Mouse (Mus musculus) hindbrain, embryonic 14.5 days (tissue): ENCODE data around the gene Tpi1. TPM values are rescaled to one million over a fixed set of nuclear protein-coding genes. Genes with fewer than 3 reads are reported as not detected.

Experiments used
- ATAC-seq: fragments of 200-750 bp; cut with Nextera tagmentation; 2 replicates; pipeline ENCODE4 v1.8.0; 2017; ENCODE audit warnings: moderate number of reproducible peaks, mild to moderate bottlenecking, moderate TSS enrichment, moderate library complexity; ENCODE audit not compliant: low FRiP score
- DNase-seq: peaks from one replicate; pipeline ENCODE4 v3.0.0-alpha.2; 2015; ENCODE audit warnings: low spot score
- H3K27ac ChIP-seq: fragments of 300-500 bp; sonication (generic); 2 replicates; pipeline ENCODE4 v1.5.1; 2014; ENCODE audit warnings: mild to moderate bottlenecking, moderate library complexity
- H3K27me3 ChIP-seq: fragments of 300-500 bp; sonication (generic); 2 replicates; pipeline ENCODE4 v1.6.1; 2014; ENCODE audit warnings: mild to moderate bottlenecking, low read length, mixed read lengths; ENCODE audit not compliant: control insufficient read depth, insufficient read depth
- H3K36me3 ChIP-seq: fragments of 300-500 bp; sonication (generic); replicated peaks from 2 replicates; pipeline ENCODE4 v1.6.1; 2014; ENCODE audit not compliant: control insufficient read depth, insufficient read depth
- H3K4me1 ChIP-seq: fragments of 300-500 bp; sonication (generic); replicated peaks from 2 replicates; pipeline ENCODE4 v1.6.1; 2014; ENCODE audit warnings: antibody characterized with exemption, low read length, mixed read lengths; ENCODE audit not compliant: control insufficient read depth, insufficient read depth
- H3K4me2 ChIP-seq: fragments of 300-500 bp; sonication (generic); replicated peaks from 2 replicates; pipeline ENCODE4 v1.6.1; 2014; ENCODE audit warnings: mild to moderate bottlenecking, moderate library complexity
- H3K4me3 ChIP-seq: fragments of 300-500 bp; sonication (generic); replicated peaks from 2 replicates; pipeline ENCODE4 v1.5.1; 2014; ENCODE audit warnings: mild to moderate bottlenecking, low read length
- H3K9ac ChIP-seq: fragments of 300-500 bp; sonication (generic); 2 replicates; pipeline ENCODE4 v1.6.1; 2014
- H3K9me3 ChIP-seq: fragments of 300-500 bp; sonication (generic); 2 replicates; pipeline ENCODE4 v1.6.1; 2016; ENCODE audit warnings: low read length; ENCODE audit not compliant: control insufficient read depth
- WGBS: fragments of 180-500 bp; shearing (Covaris S2); extraction: QIAGEN DNeasy Blood & Tissue Kit; methylation state at CpG from one replicate; pipeline ENCODE4 v1.1.7; 2014; 5-methylcytosine and 5-hydroxymethylcytosine counted together
- polyA plus RNA-seq: library from polyadenylated mRNA; unstranded; fragments of >200 nt; fragmentation: Nextera tagmentation; extraction: Ambion mirVana; gene quantifications from 2 replicates; pipeline ENCODE4 v1.2.1, GENCODE M21; 2014

Tpi1 gene
- polyA plus RNA-seq, 1 experiment from 2014 or later = 413 TPM

DNA sequence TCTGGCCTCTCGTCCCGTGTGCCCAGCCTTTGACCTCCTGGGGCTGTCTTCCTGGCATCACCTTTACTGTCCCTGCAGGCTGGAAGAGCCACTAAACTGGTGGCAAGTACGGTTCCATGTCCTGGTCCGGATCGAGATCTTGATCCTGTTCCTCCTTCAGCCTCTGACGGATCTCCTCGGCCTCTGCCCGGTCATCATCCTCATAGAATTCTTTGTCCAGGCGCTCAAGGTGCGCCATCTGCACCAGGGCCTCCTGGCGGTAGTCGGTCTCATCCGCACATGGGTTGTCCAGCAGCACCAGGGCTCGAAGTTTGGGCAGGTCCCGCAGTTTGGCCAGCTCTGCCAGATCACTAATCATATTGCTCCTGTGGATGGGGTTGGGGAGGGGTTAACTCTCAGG is 43.6 kb downstream of the Tpi1 start:
- ATAC-seq (no peak), DNase-seq (no peak)
- no peaks in the 10 kb centered on the region for H3K27me3 ChIP-seq
- no peak overlapping the region for H3K27ac ChIP-seq
- no peaks in the 10 kb centered on the region for H3K9me3 ChIP-seq
- H3K4me2 ChIP-seq = no peak overlapping the region
- no peak overlapping the region for H3K9ac ChIP-seq
- WGBS = 89% methylated on average over 15 of the region's 15 CpGs
- peaks cover 15% of the 10 kb centered on the region; the same call in 1 of the 2 replicates for H3K4me1 ChIP-seq
- H3K36me3 ChIP-seq = no peaks in the 10 kb centered on the region
- H3K4me3 ChIP-seq = no peak overlapping the region

DNA sequence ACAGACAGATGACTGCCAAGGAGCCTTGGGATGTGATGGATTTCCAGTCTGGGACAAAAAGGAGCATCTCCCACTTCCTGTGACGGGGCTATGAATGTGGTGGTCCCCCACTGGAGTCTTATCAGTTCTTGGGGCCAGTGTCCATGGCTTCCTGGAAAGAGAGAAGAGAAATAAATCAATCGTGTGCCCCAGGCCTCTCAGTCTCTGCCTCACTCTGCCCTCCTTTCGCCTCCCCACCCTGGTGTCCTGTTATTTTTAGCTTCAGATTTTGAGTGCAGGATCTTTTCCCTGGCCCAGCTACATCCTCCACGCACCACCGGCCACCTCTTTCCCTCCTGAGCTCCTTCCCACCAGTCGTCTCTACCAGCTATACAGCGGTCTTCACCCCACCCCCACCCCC is 44.1 kb downstream of the Tpi1 start:
- Histone ChIP-seq H3K4me1 (peaks cover 15% of the 10 kb centered on the region; the same call in 1 of the 2 replicates), H3K9ac (peak overlapping the region; percentile 77), H3K4me3 (peak overlapping the region; percentile 49), H3K4me2 (peak overlapping the region; percentile 71), H3K27me3 (no peaks in the 10 kb centered on the region), H3K9me3 (no peaks in the 10 kb centered on the region), H3K36me3 (no peaks in the 10 kb centered on the region), H3K27ac (no peak overlapping the region)
- ATAC-seq (no peak; the same call in 1 of the 2 replicates), DNase-seq (no peak)
- 67% methylated on average over 7 of the region's 7 CpGs for WGBS

DNA sequence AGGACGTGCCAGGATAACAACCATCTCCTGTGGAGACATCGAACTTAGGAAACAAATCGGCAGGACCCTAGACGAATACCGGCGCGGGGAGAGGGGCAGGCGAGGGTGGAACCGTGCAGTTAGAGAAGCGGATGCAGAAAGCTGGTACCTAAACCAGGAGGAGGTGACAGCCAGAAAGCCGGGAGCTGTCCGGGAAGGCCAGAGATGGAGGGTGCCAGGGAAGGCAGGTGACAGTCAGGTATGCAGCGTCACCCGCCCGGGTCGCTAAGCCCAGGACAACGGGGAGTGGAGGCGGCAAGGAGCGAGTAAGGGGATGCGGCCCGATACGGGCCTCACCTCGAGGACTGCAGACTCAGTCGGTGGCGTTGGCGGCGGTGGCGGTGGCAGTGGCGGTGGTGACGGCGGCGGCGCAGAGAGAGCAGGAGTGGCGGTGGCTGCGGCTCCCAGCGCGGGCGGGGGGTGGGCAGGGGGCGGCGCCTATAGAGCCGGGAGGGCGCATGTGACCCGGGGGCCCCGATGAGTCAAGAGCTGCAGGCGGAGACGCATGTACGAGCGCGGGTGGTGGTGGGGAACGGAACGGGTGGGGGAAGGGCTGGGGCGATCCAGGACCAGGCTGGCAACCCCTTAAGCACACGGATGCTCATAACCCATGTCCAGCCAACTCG is 44.9 kb downstream of the Tpi1 start, which contains the start of gene Eno2:
Eno2 (minus strand) TSS at position 573 of the 665 bp plus-strand sequence.
- H3K4me3 ChIP-seq = peak within 1 kb of the TSS; percentile 49
- ATAC-seq = peak; percentile 87
- H3K9me3 ChIP-seq = no peaks in the 10 kb centered on the region
- H3K27ac ChIP-seq = peak within 1 kb of the TSS; percentile 65
- peak within 1 kb of the TSS; percentile 71 for H3K4me2 ChIP-seq
- peak within 1 kb of the TSS; percentile 77 for H3K9ac ChIP-seq
- no peaks in the 10 kb centered on the region for H3K27me3 ChIP-seq
- H3K36me3 ChIP-seq = no peaks in the 10 kb centered on the region
- peaks cover 15% of the 10 kb centered on the region; the same call in 1 of the 2 replicates for H3K4me1 ChIP-seq
- peak; percentile 61 for DNase-seq
- under 1% methylated on average over 50 of the region's 54 CpGs for WGBS

DNA sequence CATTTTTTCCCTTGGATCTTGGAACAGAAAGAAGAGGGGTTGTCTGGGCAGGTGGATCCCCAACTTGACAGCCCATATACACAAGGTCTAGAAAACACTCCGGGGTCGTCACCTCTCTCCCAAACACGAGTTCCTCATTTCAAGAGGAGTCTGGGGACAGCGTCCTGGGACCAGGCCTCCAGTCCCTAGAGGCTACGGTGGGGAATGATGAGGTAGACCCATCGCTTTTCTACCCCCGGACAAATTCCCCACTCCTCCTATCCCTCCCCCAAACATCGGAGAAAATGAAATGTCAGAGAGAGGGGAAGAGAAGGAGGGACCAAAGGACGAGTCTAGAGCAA is 45.4 kb downstream of the Tpi1 start:
- peak overlapping the region; percentile 71 for H3K4me2 ChIP-seq
- no peaks in the 10 kb centered on the region for H3K36me3 ChIP-seq
- H3K4me3 ChIP-seq = peak overlapping the region; percentile 49
- H3K27me3 ChIP-seq = no peaks in the 10 kb centered on the region
- WGBS = 2% methylated on average over 9 of the region's 9 CpGs
- H3K9ac ChIP-seq = peak overlapping the region; percentile 77
- no peaks in the 10 kb centered on the region for H3K9me3 ChIP-seq
- DNase-seq (no peak), ATAC-seq (0 out of 2 replicates have a peak, but pooled peaks have one; percentile 1)
- peak overlapping the region; percentile 65; the same call in 1 of the 2 replicates for H3K27ac ChIP-seq
- H3K4me1 ChIP-seq = peaks cover 15% of the 10 kb centered on the region; the same call in 1 of the 2 replicates

DNA sequence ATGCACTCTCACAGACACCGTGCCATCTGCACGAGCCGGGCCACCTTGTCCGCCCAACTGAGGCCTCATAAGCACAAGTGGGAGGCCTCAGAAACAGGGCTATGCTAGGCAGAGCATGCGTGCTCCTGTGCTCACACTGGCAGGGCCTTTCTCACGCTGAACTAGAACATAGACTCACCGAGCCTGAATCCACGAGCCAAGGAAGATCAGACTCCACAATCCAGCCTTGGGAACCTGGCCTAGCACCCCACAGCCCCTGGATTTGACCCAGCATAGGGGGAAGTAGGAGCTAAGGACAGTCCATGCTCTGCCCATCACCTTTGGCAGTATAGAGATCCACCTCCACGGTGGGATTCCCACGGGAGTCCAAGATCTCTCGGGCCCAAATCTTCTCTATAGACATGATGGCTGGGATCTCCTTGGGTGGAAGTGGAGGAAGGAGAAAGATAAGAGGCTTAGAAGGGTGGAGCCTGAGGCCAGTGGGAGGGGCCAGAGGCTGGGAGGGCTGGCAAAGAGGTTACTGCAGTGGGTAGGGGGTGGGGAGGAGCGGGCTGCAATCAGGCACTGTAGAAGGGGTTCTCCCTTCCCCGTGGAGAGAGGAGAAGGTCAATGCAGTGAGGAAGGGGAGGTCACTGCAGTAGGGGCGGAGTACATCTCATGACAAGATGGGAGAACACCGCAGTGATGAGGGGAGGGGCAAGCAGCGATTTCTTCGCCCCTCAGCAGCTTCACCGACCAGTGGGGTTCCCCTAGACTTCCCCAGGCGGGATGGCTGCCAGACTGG is 46.0 kb downstream of the Tpi1 start:
- Histone ChIP-seq H3K4me2 (peak overlapping the region; percentile 71), H3K4me1 (peaks cover 15% of the 10 kb centered on the region; the same call in 1 of the 2 replicates), H3K9ac (peak overlapping the region; percentile 77; the same call in 1 of the 2 replicates), H3K27me3 (no peaks in the 10 kb centered on the region), H3K4me3 (peak overlapping the region; percentile 49), H3K27ac (no peak overlapping the region), H3K9me3 (no peaks in the 10 kb centered on the region), H3K36me3 (no peaks in the 10 kb centered on the region)
- DNase-seq (no peak), ATAC-seq (peak; percentile 35)
- 23% methylated on average over 19 of the region's 19 CpGs for WGBS

DNA sequence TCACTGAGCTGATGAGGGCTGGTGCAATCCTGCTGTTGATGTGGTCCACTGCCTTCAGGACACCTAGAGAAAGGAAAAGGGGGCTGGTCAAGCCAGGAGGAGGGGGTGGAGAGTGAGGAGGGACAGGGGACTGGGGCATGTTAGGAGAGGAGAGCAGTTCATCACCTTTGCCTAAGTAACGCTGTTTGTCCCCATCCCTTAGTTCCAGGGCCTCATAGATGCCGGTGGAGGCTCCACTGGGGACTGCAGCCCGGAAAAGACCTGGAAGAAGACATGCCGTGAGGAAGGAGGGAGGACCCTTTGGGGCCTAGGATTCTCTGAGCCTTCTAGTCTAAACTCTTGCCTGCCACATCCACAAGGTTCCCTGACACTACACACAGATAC is 46.6 kb downstream of the Tpi1 start:
- H3K27ac ChIP-seq = no peak overlapping the region
- H3K4me2 ChIP-seq = peak overlapping the region; percentile 71
- no peaks in the 10 kb centered on the region for H3K27me3 ChIP-seq
- DNase-seq (no peak), ATAC-seq (no peak)
- peaks cover 15% of the 10 kb centered on the region; the same call in 1 of the 2 replicates for H3K4me1 ChIP-seq
- H3K9me3 ChIP-seq = no peaks in the 10 kb centered on the region
- no peak overlapping the region for H3K4me3 ChIP-seq
- WGBS = 19% methylated on average over 4 of the region's 4 CpGs
- H3K36me3 ChIP-seq = no peaks in the 10 kb centered on the region
- H3K9ac ChIP-seq = no peak overlapping the region

DNA sequence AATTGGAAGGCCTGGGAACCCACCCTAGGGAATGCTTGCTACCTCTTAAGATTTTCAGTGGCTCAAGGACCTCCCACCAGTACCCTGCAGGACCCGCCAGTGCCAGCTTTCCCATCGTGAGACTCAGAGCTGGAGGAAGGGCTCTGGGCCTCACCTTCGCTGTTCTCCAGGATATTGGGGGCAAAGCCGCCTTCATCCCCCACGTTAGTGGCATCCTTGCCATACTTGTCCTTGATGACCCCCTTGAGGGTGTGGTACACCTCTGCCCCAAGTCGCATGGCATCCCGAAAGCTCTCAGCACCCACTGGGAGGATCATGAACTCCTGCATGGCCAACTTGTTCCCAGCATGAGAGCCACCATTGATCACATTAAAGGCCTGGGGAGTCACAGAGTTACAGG is 48.1 kb downstream of the Tpi1 start:
- H3K36me3 ChIP-seq = no peaks in the 10 kb centered on the region
- peaks cover 15% of the 10 kb centered on the region; the same call in 1 of the 2 replicates for H3K4me1 ChIP-seq
- ATAC-seq (no peak), DNase-seq (no peak)
- 86% methylated on average over 7 of the region's 7 CpGs for WGBS
- no peak overlapping the region for H3K9ac ChIP-seq
- no peak overlapping the region for H3K4me3 ChIP-seq
- H3K4me2 ChIP-seq = no peak overlapping the region
- no peaks in the 10 kb centered on the region for H3K27me3 ChIP-seq
- H3K27ac ChIP-seq = no peak overlapping the region
- no peaks in the 10 kb centered on the region for H3K9me3 ChIP-seq

Other genes with a start within 250 kb of the Tpi1 start
- not detected in 2 replicates for gene C1rb, start 244.0 kb downstream of the Tpi1 start, polyA plus RNA-seq
- 0.07 TPM in 1 of 2 replicates, not detected in the other for gene C1s2, start 178.2 kb downstream of the Tpi1 start, polyA plus RNA-seq
- gene Lpcat3, start 151.3 kb downstream of the Tpi1 start, polyA plus RNA-seq = 42.4 and 42.9 TPM in 2 replicates
- gene Emg1, start 102.1 kb downstream of the Tpi1 start, polyA plus RNA-seq = 91.4 and 94.1 TPM in 2 replicates
- 241 and 242 TPM in 2 replicates for gene Phb2, start 102.0 kb downstream of the Tpi1 start, polyA plus RNA-seq
- gene Ptpn6, start 75.6 kb downstream of the Tpi1 start, polyA plus RNA-seq = 3.5 and 4.3 TPM in 2 replicates
- 616 and 701 TPM in 2 replicates for gene Grcc10, start 72.9 kb downstream of the Tpi1 start, polyA plus RNA-seq
- gene Gm45234, start 58.3 kb downstream of the Tpi1 start, polyA plus RNA-seq = not detected in 2 replicates
- 25.9 and 26.0 TPM in 2 replicates for gene Atn1, start 57.8 kb downstream of the Tpi1 start, polyA plus RNA-seq
- 142 and 174 TPM in 2 replicates for gene Eno2, start 44.6 kb downstream of the Tpi1 start, polyA plus RNA-seq
- gene Lrrc23, start 34.6 kb downstream of the Tpi1 start, polyA plus RNA-seq = 3.7 and 6.4 TPM in 2 replicates
- 5.2 and 6.6 TPM in 2 replicates for gene Spsb2, start 5.6 kb downstream of the Tpi1 start, polyA plus RNA-seq
- 180 and 182 TPM in 2 replicates for gene Usp5, start 15.2 kb upstream of the Tpi1 start, polyA plus RNA-seq
- gene Cdca3, start 15.3 kb upstream of the Tpi1 start, polyA plus RNA-seq = 29.3 and 36.2 TPM in 2 replicates
- 0.21 and 1.2 TPM in 2 replicates for gene Gnb3, start 26.0 kb upstream of the Tpi1 start, polyA plus RNA-seq
- 13.3 and 17.6 TPM in 2 replicates for gene P3h3, start 43.5 kb upstream of the Tpi1 start, polyA plus RNA-seq
- 16.6 and 17.6 TPM in 2 replicates for gene Gpr162, start 49.7 kb upstream of the Tpi1 start, polyA plus RNA-seq
- 0.27 and 0.35 TPM in 2 replicates for gene Cd4, start 73.9 kb upstream of the Tpi1 start, polyA plus RNA-seq
- gene Lag3, start 97.4 kb upstream of the Tpi1 start, polyA plus RNA-seq = 2.1 and 2.8 TPM in 2 replicates
- gene Ptms, start 105.8 kb upstream of the Tpi1 start, polyA plus RNA-seq = 674 and 707 TPM in 2 replicates
- gene Mlf2, start 117.1 kb upstream of the Tpi1 start, polyA plus RNA-seq = 577 and 614 TPM in 2 replicates
- 92.4 and 93.1 TPM in 2 replicates for gene Cops7a, start 151.2 kb upstream of the Tpi1 start, polyA plus RNA-seq
- gene Pianp, start 182.4 kb upstream of the Tpi1 start, polyA plus RNA-seq = 47.8 and 53.8 TPM in 2 replicates
- 12.0 and 14.6 TPM in 2 replicates for gene Zfp384, start 194.8 kb upstream of the Tpi1 start, polyA plus RNA-seq
- gene Ing4, start 225.5 kb upstream of the Tpi1 start, polyA plus RNA-seq = 112 and 113 TPM in 2 replicates
- gene Acrbp, start 235.4 kb upstream of the Tpi1 start, polyA plus RNA-seq = 17.1 and 18.7 TPM in 2 replicates